Mouse (Mus musculus): ENCODE measurements around the gene Ybx1.
A peak's percentile ranks its signal among the peaks of the same experiment; 100 is the strongest.

Gene Ybx1

GRCm38 (mm10) chr4:119291921-119292320 lies 2.5 kb downstream of the Ybx1 start:
- TF ChIP-seq GATA4 (IDR thresholded peaks at IDR 0.05; ENCODE audit: insufficient replicate concordance, low read length), result no peak

GRCm38 (mm10) chr4:119285336-119285735 lies 9.1 kb downstream of the Ybx1 start:
- TF ChIP-seq GATA4 (IDR thresholded peaks at IDR 0.05; ENCODE audit: insufficient replicate concordance, low read length), result no peak

GRCm38 (mm10) chr4:119284861-119285260 lies 9.5 kb downstream of the Ybx1 start:
- TF ChIP-seq GATA4 (IDR thresholded peaks at IDR 0.05; ENCODE audit: insufficient replicate concordance, low read length), result no peak

DNA sequence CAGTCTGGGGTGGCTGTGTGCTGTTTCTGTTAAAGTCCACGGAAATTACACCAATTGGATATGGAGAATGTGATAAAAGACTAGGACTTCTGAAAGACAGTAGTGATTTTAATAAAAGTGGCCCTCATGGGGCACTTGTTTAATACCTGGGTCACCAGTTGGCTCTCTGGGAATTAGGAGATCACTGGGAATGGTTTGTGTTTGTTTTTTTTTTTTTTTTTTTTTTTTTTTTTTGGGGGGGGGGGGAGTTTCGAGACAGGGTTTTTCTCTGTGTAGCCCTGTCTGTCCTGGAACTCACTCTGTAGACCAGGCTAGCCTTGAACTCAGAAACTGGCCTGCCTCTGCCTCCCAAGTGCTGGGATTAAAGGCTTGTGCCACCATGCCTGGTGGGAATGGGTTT lies 18.7 kb downstream of the Ybx1 start:
- no peak for TF ChIP-seq GATA4 (IDR thresholded peaks at IDR 0.05; ENCODE audit: insufficient replicate concordance, low read length)

GRCm38 (mm10) chr4:119275226-119275625 lies 19.2 kb downstream of the Ybx1 start:
- TF ChIP-seq GATA4 (IDR thresholded peaks at IDR 0.05; ENCODE audit: insufficient replicate concordance, low read length), result peak; percentile 51; the same call in 1 of the 2 replicates

- no peak for TF ChIP-seq GATA4 (IDR thresholded peaks at IDR 0.05; ENCODE audit: insufficient replicate concordance, low read length)
Measured at GRCm38 (mm10) chr4:119274627-119275026, 19.8 kb downstream of the Ybx1 start.

- TF ChIP-seq GATA4 (IDR thresholded peaks at IDR 0.05; ENCODE audit: insufficient replicate concordance, low read length), result no peak
Measured at GRCm38 (mm10) chr4:119266606-119267005, 27.8 kb downstream of the Ybx1 start.

DNA sequence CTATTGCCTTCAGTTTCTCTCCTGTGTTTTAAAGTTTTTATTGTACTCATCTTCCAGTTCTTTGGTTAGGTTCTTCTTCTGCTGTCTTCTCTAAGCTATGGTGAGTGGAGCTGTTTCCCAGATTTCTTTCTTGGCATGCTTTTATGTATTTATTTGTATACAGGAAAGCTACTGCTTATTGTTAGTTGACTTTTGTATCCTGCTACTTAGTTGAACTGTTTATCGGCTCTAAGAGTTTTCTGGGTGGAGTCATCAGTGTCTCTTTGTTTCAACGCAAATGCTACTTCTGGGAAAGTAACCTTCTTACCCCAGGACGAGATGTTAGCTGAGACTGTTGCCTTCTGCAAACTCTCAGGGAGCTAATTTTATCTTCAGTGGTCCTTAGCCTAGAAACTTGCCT lies 30.9 kb downstream of the Ybx1 start:
- no peak for TF ChIP-seq GATA4 (IDR thresholded peaks at IDR 0.05; ENCODE audit: insufficient replicate concordance, low read length)

- no peak for TF ChIP-seq GATA4 (IDR thresholded peaks at IDR 0.05; ENCODE audit: insufficient replicate concordance, low read length)
Measured at GRCm38 (mm10) chr4:119262483-119262882, 31.9 kb downstream of the Ybx1 start.

- TF ChIP-seq GATA4 (IDR thresholded peaks at IDR 0.05; ENCODE audit: insufficient replicate concordance, low read length), result no peak
Measured at GRCm38 (mm10) chr4:119261087-119261713, 33.2 kb downstream of the Ybx1 start.

DNA sequence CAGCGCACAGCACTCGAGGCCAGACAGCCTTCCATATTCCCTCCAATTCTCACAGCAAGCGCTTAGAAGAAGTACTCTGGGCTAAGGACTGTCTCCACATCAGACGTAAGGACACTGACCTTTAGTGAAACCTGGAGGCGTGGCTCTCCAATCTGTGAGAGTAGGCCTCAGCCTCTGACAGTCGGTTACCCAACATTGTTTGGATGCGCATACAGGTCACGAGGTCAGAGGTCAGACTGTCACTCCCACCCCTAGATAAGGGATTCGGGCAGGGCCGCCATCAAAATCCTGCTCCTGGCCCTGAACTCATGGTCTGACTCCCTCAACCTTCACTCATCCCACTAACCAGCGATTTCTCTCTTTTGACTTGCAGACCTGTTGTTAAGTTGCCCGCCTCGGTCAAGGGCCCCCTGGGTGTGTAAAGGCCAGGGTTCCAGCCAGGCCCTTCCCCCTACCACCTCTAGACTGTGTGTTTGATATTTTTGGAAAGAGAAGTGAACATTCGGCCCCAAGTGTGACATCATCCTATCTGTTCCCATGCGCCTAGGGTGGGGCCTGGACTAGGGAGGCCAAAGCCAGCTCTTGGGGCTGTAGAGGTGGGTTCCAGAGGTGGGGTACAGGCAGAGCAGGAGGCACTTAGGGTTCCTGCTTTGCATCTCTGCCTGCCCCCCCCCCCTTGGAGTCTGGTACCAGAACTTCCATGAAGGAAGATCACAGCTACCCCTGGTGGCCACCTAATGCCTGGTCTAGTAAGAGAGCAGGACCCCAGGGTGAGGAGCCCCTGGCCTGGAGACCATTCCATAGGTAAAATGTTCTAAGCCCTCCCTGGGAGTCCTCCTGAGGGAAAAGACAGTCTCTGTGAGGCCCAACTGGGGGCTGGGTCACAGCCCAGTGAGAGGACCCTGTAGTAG lies 34.8 kb downstream of the Ybx1 start:
- TF ChIP-seq GATA4 (IDR thresholded peaks at IDR 0.05; ENCODE audit: insufficient replicate concordance, low read length), result peak; percentile 66; the same call in 1 of the 2 replicates

- TF ChIP-seq GATA4 (IDR thresholded peaks at IDR 0.05; ENCODE audit: insufficient replicate concordance, low read length), result no peak
Measured at GRCm38 (mm10) chr4:119257083-119257482, 37.3 kb downstream of the Ybx1 start.

DNA sequence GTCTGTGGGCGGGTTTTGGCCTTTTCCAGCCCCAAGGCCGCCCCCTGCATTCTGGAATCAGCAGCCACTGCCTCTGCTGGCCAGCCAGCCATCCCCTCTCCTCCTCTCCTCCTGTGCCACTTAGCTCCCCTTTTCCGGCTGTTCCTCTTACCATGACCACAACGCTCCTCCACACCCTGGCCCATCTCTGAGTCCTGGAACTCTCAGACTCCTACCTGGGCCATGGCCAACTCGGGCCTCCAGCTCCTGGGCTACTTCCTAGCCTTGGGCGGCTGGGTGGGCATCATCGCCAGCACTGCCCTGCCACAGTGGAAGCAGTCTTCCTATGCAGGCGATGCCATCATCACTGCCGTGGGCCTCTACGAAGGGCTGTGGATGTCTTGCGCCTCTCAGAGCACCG lies 39.1 kb downstream of the Ybx1 start, which contains the start of gene Cldn19:
Cldn19 (plus strand) TSS at position 64 of the 400 bp plus-strand sequence.
- no peak for TF ChIP-seq GATA4 (IDR thresholded peaks at IDR 0.05; ENCODE audit: insufficient replicate concordance, low read length)

DNA sequence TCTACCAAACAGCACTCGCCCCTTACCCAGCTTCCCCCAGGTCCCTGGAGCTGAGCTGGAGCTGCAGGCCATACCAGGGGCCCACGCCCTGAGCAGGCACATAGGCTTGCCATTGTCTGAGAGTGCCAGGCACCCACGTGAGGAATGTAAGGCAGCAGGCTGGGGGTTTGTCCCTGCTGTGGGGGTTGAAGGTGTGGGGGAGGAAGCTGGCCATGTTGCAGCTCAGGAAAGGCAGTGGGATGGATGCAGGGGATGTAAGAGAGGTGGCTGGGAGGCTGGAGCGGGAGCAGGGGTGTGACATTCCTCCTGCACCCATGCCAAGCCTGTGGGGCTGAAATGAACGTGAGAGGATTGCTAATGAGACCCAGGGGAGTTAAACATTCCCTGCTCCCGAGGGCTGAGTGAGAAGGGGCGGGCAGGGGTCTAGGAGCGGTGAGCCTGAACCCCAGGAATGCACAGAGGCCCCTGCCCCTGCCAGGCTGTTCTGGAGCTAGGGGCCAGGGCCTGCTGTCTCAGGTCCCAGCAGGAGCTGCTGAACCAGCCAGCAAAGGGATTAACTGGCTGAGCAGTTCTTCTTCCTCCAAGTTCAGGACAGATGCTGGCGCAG lies 40.3 kb downstream of the Ybx1 start:
- TF ChIP-seq GATA4 (IDR thresholded peaks at IDR 0.05; ENCODE audit: insufficient replicate concordance, low read length), result no peak

DNA sequence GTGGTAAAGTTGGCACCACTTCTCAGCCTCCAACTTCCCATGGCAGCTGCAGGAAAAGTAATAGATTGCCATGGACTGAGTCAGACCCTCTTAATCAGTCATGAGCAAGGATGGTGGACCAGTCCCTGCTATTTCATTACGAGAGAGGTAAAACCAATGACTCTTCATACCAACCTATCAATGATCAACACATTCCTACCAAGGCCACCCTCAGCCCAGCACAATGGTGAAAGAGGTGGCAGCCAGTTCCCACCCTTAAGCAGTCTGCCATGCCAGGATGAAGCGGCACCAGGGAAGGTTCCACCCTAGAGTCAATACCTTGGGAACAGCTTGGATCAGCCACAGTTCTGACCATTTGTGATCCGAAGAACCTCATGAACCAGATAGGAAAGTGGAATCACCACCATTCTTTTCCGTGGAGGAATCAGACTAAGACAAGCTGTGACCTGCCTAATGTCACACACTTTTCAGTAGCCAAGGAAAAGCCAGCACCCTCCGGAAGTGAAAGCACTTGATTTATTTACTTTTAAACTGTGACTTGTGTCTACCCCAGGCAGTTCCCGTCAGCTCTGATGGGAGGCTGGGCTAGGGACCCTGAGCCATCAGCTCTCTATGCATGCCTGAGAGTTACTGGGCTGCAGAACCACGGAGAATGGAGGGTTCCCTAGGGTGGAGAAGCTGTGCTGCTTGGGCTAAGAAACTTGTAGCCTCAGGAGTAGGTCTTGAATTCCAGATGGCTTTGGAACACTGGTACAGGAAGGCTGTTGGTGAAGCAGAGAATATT lies 42.2 kb downstream of the Ybx1 start:
- no peak for TF ChIP-seq GATA4 (IDR thresholded peaks at IDR 0.05; ENCODE audit: insufficient replicate concordance, low read length)
